Mouse (Mus musculus) monocyte, adult 59 days (primary cell): Measurements from ENCODE around the gene Gm49388. TPM values are rescaled to one million over a fixed set of nuclear protein-coding genes. Genes with fewer than 3 reads are reported as not detected.

Source experiments
- total RNA-seq, 2 experiments: library from RNA; stranded (reverse); gene quantifications; one replicate each; pipeline ENCODE4 v1.2.4; 2023

Gene Gm49388
- not detected for total RNA-seq

DNA sequence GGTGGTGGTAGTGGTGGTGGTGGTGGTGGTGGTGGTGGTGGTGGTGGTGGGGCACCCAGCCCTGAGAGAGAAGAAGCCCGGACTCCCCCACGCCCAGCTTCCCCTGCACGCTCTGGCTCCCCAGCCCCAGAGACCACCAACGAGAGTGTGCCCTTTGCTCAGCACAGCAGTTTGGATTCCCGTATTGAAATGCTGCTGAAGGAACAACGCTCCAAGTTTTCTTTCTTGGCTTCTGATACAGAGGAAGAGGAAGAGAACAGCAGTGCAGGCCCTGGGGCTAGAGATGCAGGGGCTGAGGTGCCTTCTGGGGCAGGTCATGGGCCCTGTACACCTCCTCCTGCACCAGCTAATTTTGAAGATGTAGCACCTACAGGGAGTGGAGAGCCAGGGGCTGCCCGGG, at the start of gene Gm49388:
Gene Gm49388, plus strand, starts transcription at position 301 of the 400 bp plus-strand sequence.

DNA sequence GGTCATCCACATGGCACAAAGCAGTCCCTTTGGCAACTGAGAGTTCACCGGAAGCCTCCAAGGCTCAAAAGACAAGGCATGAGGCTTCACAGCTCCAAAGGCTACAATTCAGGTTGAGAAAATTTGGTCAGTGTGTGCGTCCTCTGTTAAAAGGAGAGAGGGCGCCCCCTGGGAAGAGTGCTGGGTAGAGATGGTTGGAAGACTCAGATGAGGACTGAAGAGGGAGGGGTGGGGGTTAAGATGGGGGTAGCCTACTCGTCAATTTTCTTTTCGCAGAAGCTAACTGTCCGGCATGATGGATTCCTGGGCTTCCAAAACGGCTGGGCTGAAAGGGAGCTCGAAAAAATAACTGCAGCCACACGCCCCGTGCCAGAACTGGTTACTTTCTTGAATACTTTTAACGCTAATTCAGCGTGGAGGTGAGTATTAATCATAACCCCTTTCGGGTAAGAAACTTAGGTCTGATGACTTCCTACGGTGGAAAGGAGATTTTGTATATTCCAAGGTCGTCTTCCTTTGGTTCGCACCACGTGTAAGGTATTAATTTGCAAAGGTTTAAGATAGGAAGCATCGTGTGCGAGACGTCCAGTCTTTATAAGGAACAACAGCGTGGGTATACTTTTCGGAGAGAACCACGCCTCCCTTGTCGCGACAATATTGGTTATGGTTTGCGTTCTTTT, 40.9 kb upstream of the Gm49388 start, which contains the start of gene Fbxl19:
Gene Fbxl19, plus strand, starts transcription at position 178 of the 680 bp plus-strand sequence.

DNA sequence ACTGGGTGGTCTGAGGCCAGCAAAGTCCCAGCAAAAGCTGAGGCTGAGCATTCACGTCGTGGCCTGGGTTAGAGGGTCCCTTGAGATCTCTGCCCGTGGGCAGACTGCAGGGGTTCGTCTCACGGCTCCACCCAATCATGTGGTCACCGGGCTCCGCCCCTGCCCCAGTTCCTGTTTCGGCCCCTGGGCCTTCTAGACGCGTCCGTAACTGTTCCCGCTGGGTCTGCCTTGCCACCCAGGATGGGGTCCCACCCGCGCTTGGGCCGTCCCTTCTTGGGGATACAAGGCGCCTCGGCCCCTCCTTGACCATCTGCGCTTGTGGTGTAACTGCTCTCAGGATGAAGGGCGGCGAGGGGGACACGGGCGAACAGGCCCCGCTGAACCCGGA, 15.8 kb upstream of the Gm49388 start, which contains the start of gene Orai3:
Gene Orai3, plus strand, starts transcription at position 165 of the 388 bp plus-strand sequence.

GRCm38 (mm10) chr7:127776426-127776825, 9.0 kb upstream of the Gm49388 start, which contains the start of gene Setd1a:
Gene Setd1a, plus strand, starts transcription at chr7:127776670.

DNA sequence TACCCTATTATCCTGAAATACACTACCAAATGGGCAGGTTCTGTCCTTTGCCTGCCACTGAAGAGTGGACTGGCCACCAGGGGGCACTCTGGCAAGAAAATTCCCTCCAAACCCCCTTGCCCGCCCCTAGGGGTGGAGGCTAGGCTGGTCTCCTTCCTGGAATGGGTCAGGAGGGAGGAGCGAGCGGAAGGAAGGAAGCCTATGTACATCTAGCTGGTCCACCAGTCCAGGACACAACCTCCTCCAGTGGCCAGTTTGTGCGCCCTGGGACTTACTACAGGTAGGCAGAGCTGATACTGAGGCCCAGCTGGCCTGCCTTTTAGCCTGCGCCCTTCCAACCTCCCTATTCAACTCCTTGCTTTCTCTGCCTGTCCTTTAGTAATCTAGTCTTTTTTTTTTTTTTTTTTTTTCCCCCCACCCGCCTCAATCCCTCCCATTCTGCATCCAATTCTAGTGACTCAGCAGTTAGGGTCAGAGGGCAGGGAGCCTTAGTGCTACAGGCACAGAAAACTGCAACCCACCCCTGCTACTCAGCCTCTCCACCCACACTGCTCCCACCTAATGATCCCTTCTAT, 15.1 kb downstream of the Gm49388 start, which contains the start of gene Hsd3b7:
Gene Hsd3b7, plus strand, starts transcription at position 170 of the 575 bp plus-strand sequence.

GRCm38 (mm10) chr7:127824176-127824871, 38.9 kb downstream of the Gm49388 start, which contains the start of the genes Stx4a and Stx1b:
Gene Stx4a, plus strand, starts transcription at chr7:127824294.
Gene Stx1b, minus strand, starts transcription at chr7:127824549.

Other genes with a start within 250 kb of the Gm49388 start
- gene Tmem265, start 224.2 kb upstream of the Gm49388 start, total RNA-seq, result not detected
- 10 to 100 TPM; 83.2 to 90.2 TPM for gene Phkg2, start 212.3 kb upstream of the Gm49388 start, total RNA-seq
- 1 to 10 TPM in 1 of 2 experiments, not detected in 1; 1.2 TPM for gene Ccdc189, start 197.0 kb upstream of the Gm49388 start, total RNA-seq
- 10 to 100 TPM; 70.9 to 74.4 TPM for gene Rnf40, start 196.8 kb upstream of the Gm49388 start, total RNA-seq
- 1 to 10 TPM; 4.9 to 6.7 TPM for gene Zfp629, start 169.8 kb upstream of the Gm49388 start, total RNA-seq
- gene Bcl7c, start 76.7 kb upstream of the Gm49388 start, total RNA-seq, result 10 to 100 TPM; 38.5 to 43.9 TPM
- gene Ctf1, start 72.9 kb upstream of the Gm49388 start, total RNA-seq, result not detected
- not detected for gene Ctf2, start 53.4 kb upstream of the Gm49388 start, total RNA-seq
- 10 to 100 TPM in 1 of 2 experiments, 1 to 10 TPM in 1; 9.8 to 11.1 TPM for gene Fbxl19, start 41.1 kb upstream of the Gm49388 start, total RNA-seq
- 10 to 100 TPM; 52.5 to 54.7 TPM for gene Orai3, start 15.8 kb upstream of the Gm49388 start, total RNA-seq
- gene Setd1a, start 8.9 kb upstream of the Gm49388 start, total RNA-seq, result 10 to 100 TPM; 45.6 to 53.7 TPM
- 10 to 100 TPM; 26.3 to 30.0 TPM for gene Hsd3b7, start 15.0 kb downstream of the Gm49388 start, total RNA-seq
- gene Stx4a, start 38.7 kb downstream of the Gm49388 start, total RNA-seq, result 100 to 1,000 TPM; 136 to 139 TPM
- gene Stx1b, start 38.9 kb downstream of the Gm49388 start, total RNA-seq, result under 1 TPM in 1 of 2 experiments, not detected in 1; 0.13 TPM
- 10 to 100 TPM; 48.4 to 48.8 TPM for gene Zfp646, start 90.6 kb downstream of the Gm49388 start, total RNA-seq
- 1 to 10 TPM; 7.6 to 9.2 TPM for gene Zfp668, start 91.2 kb downstream of the Gm49388 start, total RNA-seq
- gene Prss53, start 105.4 kb downstream of the Gm49388 start, total RNA-seq, result 1 to 10 TPM; 1.0 to 1.3 TPM
- not detected for gene Gm21974, start 109.8 kb downstream of the Gm49388 start, total RNA-seq
- gene Vkorc1, start 110.0 kb downstream of the Gm49388 start, total RNA-seq, result 10 to 100 TPM; 19.8 to 22.4 TPM
- 10 to 100 TPM; 28.2 to 30.0 TPM for gene Bckdk, start 118.5 kb downstream of the Gm49388 start, total RNA-seq
- gene Kat8, start 126.9 kb downstream of the Gm49388 start, total RNA-seq, result 10 to 100 TPM; 28.7 to 31.1 TPM
- gene Prss8, start 144.5 kb downstream of the Gm49388 start, total RNA-seq, result not detected
- 1 to 10 TPM in 1 of 2 experiments, under 1 TPM in 1; 0.70 to 1.4 TPM for gene Prss36, start 161.1 kb downstream of the Gm49388 start, total RNA-seq
- 100 to 1,000 TPM; 505 to 623 TPM for gene Fus, start 181.8 kb downstream of the Gm49388 start, total RNA-seq
- 10 to 100 TPM; 60.4 to 89.0 TPM for gene Pycard, start 208.3 kb downstream of the Gm49388 start, total RNA-seq
- under 1 TPM in 1 of 2 experiments, not detected in 1; 0.64 TPM for gene Trim72, start 218.3 kb downstream of the Gm49388 start, total RNA-seq